Mouse (Mus musculus): ENCODE measurements around the gene Tmem167. TPM values are rescaled to one million over a fixed set of nuclear protein-coding genes. Genes with fewer than 3 reads are reported as not detected.

The Tmem167 gene
- polyA plus RNA-seq, 1 experiment: 7.1 TPM

DNA sequence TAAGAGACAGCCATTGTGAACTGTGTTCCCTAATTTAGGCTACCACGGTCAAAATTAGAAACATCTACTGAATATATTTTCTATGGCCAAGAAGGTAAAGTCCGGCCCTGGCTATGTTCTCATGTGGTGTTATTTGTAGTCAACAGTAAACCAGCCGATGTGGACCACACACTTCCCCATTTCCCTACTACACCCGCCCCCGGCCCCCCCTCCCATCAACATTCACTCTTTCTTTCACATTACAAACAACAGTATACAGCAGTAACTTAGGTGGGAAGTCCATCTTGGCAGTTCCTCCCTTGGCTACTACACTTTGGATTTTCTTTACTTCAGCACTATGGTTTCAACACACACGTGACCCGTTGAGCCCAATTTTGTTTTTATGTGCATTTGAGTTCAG, 94.6 kb downstream of the Tmem167 start:
- DNase-seq (ENCODE audit: low read depth): no peak

DNA sequence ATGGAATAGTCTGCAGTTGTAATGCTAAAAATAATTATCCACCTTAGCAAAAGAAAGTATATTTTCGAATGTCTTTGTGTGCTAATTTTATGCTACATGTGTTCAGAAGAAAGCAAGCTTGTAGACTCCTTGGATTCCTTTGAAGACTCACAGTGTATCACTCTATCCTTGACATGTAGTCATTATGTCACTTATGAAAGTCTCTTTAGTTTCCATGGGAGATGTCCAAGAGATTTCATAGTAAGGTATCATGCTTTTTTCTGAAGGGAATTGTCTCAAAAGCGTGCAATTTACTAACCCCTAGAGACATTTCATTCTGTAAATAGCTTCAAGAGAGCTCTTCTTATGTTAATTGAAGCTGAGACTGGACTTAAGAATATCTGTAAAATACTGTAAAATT, 97.8 kb downstream of the Tmem167 start:
- DNase-seq (ENCODE audit: low read depth): no peak

DNA sequence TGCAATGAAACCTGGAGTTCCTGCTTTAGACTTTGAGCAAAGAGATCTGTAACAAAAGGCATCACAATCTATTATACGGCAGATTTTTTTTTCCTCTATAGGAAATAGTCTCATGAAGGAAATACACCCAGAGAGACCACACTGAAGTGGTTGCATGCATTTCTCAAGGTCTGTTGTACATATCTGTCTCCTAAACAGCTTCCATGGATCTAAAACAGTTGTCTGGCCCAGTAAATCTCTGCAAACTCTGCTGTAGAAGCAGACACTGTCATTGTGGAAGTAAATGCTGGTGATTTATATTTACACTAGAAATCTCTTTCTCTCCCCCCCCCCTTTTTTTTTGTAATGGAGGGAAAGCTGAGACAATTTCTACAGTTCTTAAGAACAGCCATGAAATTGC, 99.1 kb downstream of the Tmem167 start:
- DNase-seq (ENCODE audit: low read depth): no peak

DNA sequence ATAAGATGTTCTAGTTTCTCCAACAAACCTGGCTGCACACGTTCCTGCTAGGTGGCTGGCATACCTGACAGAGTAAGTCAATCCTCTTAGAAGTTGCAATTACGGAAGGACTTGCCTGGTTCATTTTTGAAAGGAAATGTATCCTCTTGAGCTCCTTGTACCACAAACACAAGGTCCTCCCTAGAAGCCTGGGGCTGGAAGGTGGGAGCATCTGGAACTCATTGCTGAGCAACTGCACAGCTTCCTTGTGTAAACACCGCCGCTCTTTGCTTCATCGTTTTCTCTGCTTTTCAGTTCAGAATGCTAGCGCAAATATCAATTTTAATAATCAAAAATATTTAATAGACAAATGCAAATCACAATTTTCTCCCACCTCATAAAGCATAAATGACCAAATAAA, 102.9 kb downstream of the Tmem167 start:
- DNase-seq (ENCODE audit: low read depth): no peak

Other genes with a start within 250 kb of the Tmem167 start
- gene Xrcc4, start 485 bp downstream of the Tmem167 start, polyA plus RNA-seq (2012; rRNA removed): 1.4 and 1.8 TPM in 2 replicates